Mouse (Mus musculus) limb, embryonic 14.5 days (tissue): Measurements from ENCODE around the gene Bmp7. TPM values are rescaled to one million over a fixed set of nuclear protein-coding genes. Genes with fewer than 3 reads are reported as not detected.

ENCODE experiments used
- ATAC-seq: fragments of 200-750 bp; cut with Nextera tagmentation; 2 replicates; pipeline ENCODE4 v1.8.0; 2017; ENCODE audit warnings: low read depth, moderate number of reproducible peaks, moderate TSS enrichment; ENCODE audit not compliant: low FRiP score
- DNase-seq: peaks from one replicate; pipeline ENCODE4 v3.0.0-alpha.2; 2015; ENCODE audit warnings: low spot score
- H3K27ac ChIP-seq: fragments of 300-500 bp; sonication (generic); replicated peaks from 2 replicates; pipeline ENCODE4 v1.5.1; 2014; ENCODE audit warnings: low read depth, mild to moderate bottlenecking, low read length, moderate library complexity, mixed read lengths
- H3K27me3 ChIP-seq: fragments of 300-500 bp; sonication (generic); 2 replicates; pipeline ENCODE4 v1.6.1; 2014; ENCODE audit warnings: low read length, mixed read lengths; ENCODE audit not compliant: control insufficient read depth, insufficient read depth
- H3K36me3 ChIP-seq: fragments of 300-500 bp; sonication (generic); 2 replicates; pipeline ENCODE4 v1.6.1; 2014; ENCODE audit warnings: mild to moderate bottlenecking, low read length, moderate library complexity, mixed read lengths; ENCODE audit not compliant: control insufficient read depth, insufficient read depth
- H3K4me1 ChIP-seq: fragments of 300-500 bp; sonication (generic); 2 replicates; pipeline ENCODE4 v1.6.1; 2014; ENCODE audit warnings: antibody characterized with exemption, low read length, mixed read lengths; ENCODE audit not compliant: control insufficient read depth, insufficient read depth
- H3K4me2 ChIP-seq: fragments of 300-500 bp; sonication (generic); replicated peaks from 2 replicates; pipeline ENCODE4 v1.6.1; 2014; ENCODE audit warnings: low read depth, mild to moderate bottlenecking, low read length, moderate library complexity; ENCODE audit not compliant: severe bottlenecking
- H3K4me3 ChIP-seq: fragments of 300-500 bp; sonication (generic); replicated peaks from 2 replicates; pipeline ENCODE4 v1.5.1; 2014; ENCODE audit warnings: low read length
- H3K9ac ChIP-seq: fragments of 300-500 bp; sonication (generic); 2 replicates; pipeline ENCODE4 v1.6.1; 2014; ENCODE audit warnings: mild to moderate bottlenecking, low read depth, low read length, moderate library complexity; ENCODE audit not compliant: severe bottlenecking
- H3K9me3 ChIP-seq: fragments of 300-500 bp; sonication (generic); 2 replicates; pipeline ENCODE4 v1.6.1; 2016; ENCODE audit warnings: low read length; ENCODE audit not compliant: control insufficient read depth
- POLR2A ChIP-seq: fragments of 200-500 bp; IDR thresholded peaks from 2 replicates; pipeline ENCODE4 v1.8.0; 2012; ENCODE audit warnings: inconsistent platforms, mild to moderate bottlenecking, moderate library complexity, borderline replicate concordance; ENCODE audit not compliant: insufficient read depth, insufficient read length; ENCODE audit errors: extremely low read depth
- WGBS: fragments of 180-500 bp; shearing (Covaris S2); extraction: QIAGEN DNeasy Blood & Tissue Kit; methylation state at CpG from one replicate; pipeline ENCODE4 v1.1.7; 2014; 5-methylcytosine and 5-hydroxymethylcytosine counted together
- polyA plus RNA-seq, 2 experiments: library from polyadenylated mRNA; depleted of rRNA in 1 of 2; stranded (reverse) in 1 of 2; unstranded in 1 of 2; fragments of >200 nt; fragmentation: Nextera tagmentation in 1 of 2; extraction: Ambion mirVana in 1 of 2; gene quantifications; 2 replicates each; pipeline versions ENCODE4 v1.2.1 to v1.2.3; 2012 to 2014

Bmp7 gene
- polyA plus RNA-seq, 2 experiments: 28.6 to 41.9 TPM

- Histone ChIP-seq H3K4me2 (no peak overlapping the region), H3K4me3 (no peak overlapping the region), H3K27ac (no peak overlapping the region), H3K4me1 (peaks cover 24% of the 10 kb centered on the region), H3K36me3 (no peaks in the 10 kb centered on the region), H3K9me3 (no peaks in the 10 kb centered on the region), H3K27me3 (no peaks in the 10 kb centered on the region), H3K9ac (no peak overlapping the region)
- 19% methylated on average over 10 of the region's 10 CpGs for WGBS
- ATAC-seq (no peak; the same call in 1 of the 2 replicates), DNase-seq (peak; percentile 57)
- TF ChIP-seq POLR2A: no peak
These were observed 100.7 kb downstream of the Bmp7 start for GRCm38 (mm10) chr2:172839317-172839980.

- Histone ChIP-seq H3K4me2 (no peak overlapping the region), H3K9me3 (no peaks in the 10 kb centered on the region), H3K36me3 (no peaks in the 10 kb centered on the region), H3K4me1 (peaks cover 37% of the 10 kb centered on the region), H3K9ac (no peak overlapping the region), H3K27ac (no peak overlapping the region), H3K4me3 (no peak overlapping the region), H3K27me3 (no peaks in the 10 kb centered on the region)
- DNase-seq: no peak
- no peak for TF ChIP-seq POLR2A
- no peak for ATAC-seq
- 72% methylated on average over 6 of the region's 6 CpGs for WGBS
These were observed 103.6 kb downstream of the Bmp7 start for GRCm38 (mm10) chr2:172836516-172836915.

- H3K9me3 ChIP-seq: no peaks in the 10 kb centered on the region
- WGBS: 23% methylated on average over 2 of the region's 2 CpGs
- no peak overlapping the region for H3K9ac ChIP-seq
- H3K4me3 ChIP-seq: no peak overlapping the region
- TF ChIP-seq POLR2A: no peak
- no peak overlapping the region for H3K4me2 ChIP-seq
- H3K4me1 ChIP-seq: peaks cover 18% of the 10 kb centered on the region
- ATAC-seq: no peak
- H3K27ac ChIP-seq: 0 out of 2 replicates have a peak overlapping the region, but pooled peaks have one; percentile 1
- no peaks in the 10 kb centered on the region for H3K36me3 ChIP-seq
- H3K27me3 ChIP-seq: no peaks in the 10 kb centered on the region
- DNase-seq: peak; percentile 55
These were observed 106.9 kb downstream of the Bmp7 start for GRCm38 (mm10) chr2:172833196-172833595.

GRCm38 (mm10) chr2:172831762-172832161, 108.4 kb downstream of the Bmp7 start:
- DNase-seq: peak; percentile 76
- no peak overlapping the region for H3K4me2 ChIP-seq
- H3K4me3 ChIP-seq: no peak overlapping the region
- 18% methylated on average over 5 of the region's 5 CpGs for WGBS
- H3K36me3 ChIP-seq: no peaks in the 10 kb centered on the region
- H3K27me3 ChIP-seq: no peaks in the 10 kb centered on the region
- H3K9me3 ChIP-seq: no peaks in the 10 kb centered on the region
- peak; percentile 74 for ATAC-seq
- peaks cover 13% of the 10 kb centered on the region for H3K4me1 ChIP-seq
- H3K9ac ChIP-seq: no peak overlapping the region
- H3K27ac ChIP-seq: no peak overlapping the region
- no peak for TF ChIP-seq POLR2A

- H3K36me3 ChIP-seq: no peaks in the 10 kb centered on the region
- no peak overlapping the region for H3K4me2 ChIP-seq
- no peaks in the 10 kb centered on the region for H3K9me3 ChIP-seq
- H3K27ac ChIP-seq: no peak overlapping the region
- H3K4me1 ChIP-seq: peaks cover 13% of the 10 kb centered on the region
- WGBS: 24% methylated on average over 3 of the region's 3 CpGs
- TF ChIP-seq POLR2A: no peak
- peak; percentile 80 for DNase-seq
- no peak overlapping the region for H3K4me3 ChIP-seq
- no peaks in the 10 kb centered on the region for H3K27me3 ChIP-seq
- H3K9ac ChIP-seq: no peak overlapping the region
- peak; percentile 53 for ATAC-seq
These were observed 109.0 kb downstream of the Bmp7 start for GRCm38 (mm10) chr2:172831133-172831532.
